Mouse (Mus musculus): ENCODE measurements around the gene Aak1.

DNA sequence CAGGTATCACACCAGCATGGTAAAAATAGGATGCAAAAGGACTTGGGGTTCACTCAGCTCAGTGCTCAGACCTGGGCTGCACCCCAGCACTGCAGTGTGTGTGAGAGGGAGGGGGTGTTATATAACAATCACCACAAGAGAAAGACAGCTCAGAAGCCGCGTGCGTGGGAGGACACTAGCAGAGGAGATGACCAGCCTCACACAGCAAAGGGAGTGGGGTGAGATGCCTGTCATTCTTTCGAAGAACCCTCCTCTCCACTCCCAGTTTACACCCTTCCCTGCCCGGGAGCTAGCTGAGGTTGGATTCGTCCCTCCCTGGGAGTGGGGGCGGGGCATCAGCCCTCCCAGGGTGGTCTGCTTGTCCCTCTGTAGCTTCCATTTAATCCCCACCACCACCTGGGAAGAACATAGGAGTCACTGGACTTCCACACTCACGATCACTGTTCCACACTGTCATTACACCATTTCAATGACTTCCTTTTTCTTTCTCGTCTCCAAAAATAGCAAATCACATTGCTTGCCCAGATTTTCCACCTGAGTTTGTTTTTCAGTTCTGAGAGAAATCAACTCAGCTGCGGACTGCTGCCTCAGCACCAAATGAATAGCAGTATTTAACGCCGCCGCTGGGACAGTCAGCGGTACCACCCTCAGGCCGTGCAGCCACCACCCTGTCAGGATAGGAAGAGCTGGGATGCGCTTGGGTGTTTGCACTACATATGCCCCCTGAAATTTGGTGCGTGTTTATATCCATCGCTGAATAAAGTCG lies 26.8 kb upstream of the Aak1 start:
- TF ChIP-seq CTCF (IDR thresholded peaks at IDR 0.05; ENCODE audit: extremely low read depth, insufficient read length, insufficient replicate concordance, low read depth, low read length) = no peak
- no peak for TF ChIP-seq POLR2A (IDR thresholded peaks at IDR 0.05; ENCODE audit: low read depth, low read length)

All from small intestine, adult 2 months (tissue).